Mouse (Mus musculus) ES-E14 (cell line): Measurements from ENCODE around the gene Fgd3.

Source experiments
- CHD2 ChIP-seq: IDR thresholded peaks from 2 replicates; pipeline ENCODE4 v1.6.1; 2014; ENCODE audit warnings: mild to moderate bottlenecking, low read depth, low read length, inconsistent platforms
- HCFC1 ChIP-seq: IDR thresholded peaks from 2 replicates; pipeline ENCODE4 v1.6.1; 2012; ENCODE audit warnings: low read length, inconsistent platforms, borderline replicate concordance; ENCODE audit not compliant: insufficient read depth
- MAFK ChIP-seq: IDR thresholded peaks from 2 replicates; pipeline ENCODE4 v1.6.1; 2014; ENCODE audit warnings: mild to moderate bottlenecking, low read depth, low read length, inconsistent platforms; ENCODE audit not compliant: insufficient read depth
- ZC3H11A ChIP-seq: IDR thresholded peaks from 2 replicates; pipeline ENCODE4 v1.6.1; 2012; ENCODE audit warnings: low read depth, mild to moderate bottlenecking, inconsistent platforms, low read length, borderline replicate concordance
- ZNF384 ChIP-seq: IDR thresholded peaks from 2 replicates; pipeline ENCODE4 v1.6.1; 2012; ENCODE audit warnings: low read depth, low read length, inconsistent platforms

DNA sequence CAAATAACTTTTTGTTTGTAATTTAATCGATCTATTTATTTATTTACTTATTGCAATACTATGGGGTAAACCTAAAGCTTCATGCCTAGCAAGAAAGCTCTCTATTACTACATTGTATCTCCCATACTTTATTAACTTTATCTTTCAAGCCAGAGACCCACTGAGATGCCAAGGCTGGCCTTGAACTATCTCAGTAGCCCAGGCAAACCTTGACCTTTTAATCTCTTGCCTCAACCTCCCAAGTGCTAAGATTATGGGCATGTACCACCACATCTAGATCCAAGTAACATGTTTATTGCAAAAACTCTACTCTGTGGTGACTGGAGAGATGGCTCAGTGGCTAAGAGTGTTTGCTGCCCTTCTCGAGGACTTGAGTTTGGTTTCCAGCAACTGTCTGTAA, 13.1 kb upstream of the Fgd3 start:
- TF ChIP-seq ZNF384 (no peak), MAFK (no peak), CHD2 (no peak), ZC3H11A (no peak), HCFC1 (no peak)
